Mouse (Mus musculus) forebrain, embryonic 14.5 days (tissue): ENCODE measurements around the gene Fabp1. TPM values are rescaled to one million over a fixed set of nuclear protein-coding genes. Genes with fewer than 3 reads are reported as not detected.

Experiments
- ATAC-seq: fragments of 200-750 bp; cut with Nextera tagmentation; 2 replicates; pipeline ENCODE4 v1.8.0; 2017; ENCODE audit warnings: mild to moderate bottlenecking, moderate library complexity
- DNase-seq: peaks from one replicate; pipeline ENCODE4 v3.0.0-alpha.2; 2015; ENCODE audit warnings: low spot score
- H3K27ac ChIP-seq: fragments of 300-500 bp; sonication (generic); 2 replicates; pipeline ENCODE4 v1.5.1; 2014; ENCODE audit warnings: low read depth, mild to moderate bottlenecking, control low read depth, low read length, moderate library complexity
- H3K27me3 ChIP-seq: fragments of 300-500 bp; sonication (generic); replicated peaks from 2 replicates; pipeline ENCODE4 v1.6.1; 2014; ENCODE audit warnings: low read length, control low read depth, mixed read lengths; ENCODE audit not compliant: control insufficient read depth, insufficient read depth
- H3K36me3 ChIP-seq: fragments of 300-500 bp; sonication (generic); 2 replicates; pipeline ENCODE4 v1.6.1; 2014; ENCODE audit warnings: low read length, control low read depth; ENCODE audit not compliant: control insufficient read depth, insufficient read depth
- H3K4me1 ChIP-seq: fragments of 300-500 bp; sonication (generic); 2 replicates; pipeline ENCODE4 v1.6.1; 2014; ENCODE audit warnings: antibody characterized with exemption, low read length, control low read depth; ENCODE audit not compliant: control insufficient read depth, insufficient read depth
- H3K4me2 ChIP-seq: fragments of 300-500 bp; sonication (generic); 2 replicates; pipeline ENCODE4 v1.6.1; 2014; ENCODE audit warnings: mild to moderate bottlenecking, control low read depth, low read length
- H3K4me3 ChIP-seq: fragments of 300-500 bp; sonication (generic); 2 replicates; pipeline ENCODE4 v1.5.1; 2014; ENCODE audit warnings: low read depth, low read length, control low read depth
- H3K9ac ChIP-seq: fragments of 300-500 bp; sonication (generic); 2 replicates; pipeline ENCODE4 v1.6.1; 2014; ENCODE audit warnings: mild to moderate bottlenecking, low read length, control low read depth, moderate library complexity
- H3K9me3 ChIP-seq: fragments of 300-500 bp; sonication (generic); replicated peaks from 2 replicates; pipeline ENCODE4 v1.6.1; 2016; ENCODE audit warnings: low read length, control low read depth, mixed read lengths; ENCODE audit not compliant: control insufficient read depth
- WGBS: fragments of 180-500 bp; shearing (Covaris S2); extraction: QIAGEN DNeasy Blood & Tissue Kit; methylation state at CpG from one replicate; pipeline ENCODE4 v1.1.7; 2014; 5-methylcytosine and 5-hydroxymethylcytosine counted together
- polyA plus RNA-seq: library from polyadenylated mRNA; unstranded; fragments of >200 nt; fragmentation: Nextera tagmentation; extraction: Ambion mirVana; gene quantifications from 2 replicates; pipeline ENCODE4 v1.2.1, GENCODE M21; 2014

Fabp1 gene
- polyA plus RNA-seq, 1 experiment from 2014 or later = not detected

DNA sequence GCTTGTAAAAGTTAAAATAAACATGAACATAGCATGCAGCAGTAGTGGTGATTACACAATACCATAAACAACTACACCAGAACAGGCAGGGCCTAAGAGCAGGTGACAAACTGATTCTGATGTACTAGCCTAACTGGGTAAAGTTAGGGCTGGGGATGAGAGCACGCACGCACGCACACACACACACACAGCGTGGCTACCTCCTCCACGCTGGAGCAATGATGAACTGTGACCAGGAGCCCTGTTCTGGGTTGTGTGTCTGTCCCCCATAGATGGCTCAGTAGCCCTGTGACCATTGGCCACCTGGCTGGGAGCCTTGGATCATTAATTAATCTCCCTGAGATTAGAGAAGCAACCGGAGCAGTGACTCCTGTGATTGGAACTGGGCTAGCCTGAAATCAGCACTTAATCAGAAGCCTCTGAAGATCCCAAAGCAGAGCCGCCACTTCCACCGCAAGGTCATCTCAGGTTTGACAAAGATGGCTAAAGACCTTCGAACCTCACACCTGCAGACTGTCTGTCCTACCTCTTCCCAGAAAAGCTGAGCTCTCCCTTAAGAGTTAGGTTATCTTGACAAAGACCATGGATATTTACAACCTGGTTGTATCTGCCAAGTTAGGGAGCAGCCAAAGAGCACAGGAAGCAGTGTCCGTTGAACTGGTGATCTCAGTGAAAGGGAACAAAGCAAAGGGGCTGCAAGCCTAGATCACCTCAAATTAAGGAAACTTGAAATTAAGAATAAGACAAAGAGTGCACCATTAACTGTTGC lies 26.6 kb upstream of the Fabp1 start:
- DNase-seq (no peak), ATAC-seq (no peak)
- WGBS = 91% methylated on average over 10 of the region's 10 CpGs
- no peak overlapping the region for H3K9ac ChIP-seq
- H3K4me1 ChIP-seq = no peaks in the 10 kb centered on the region
- no peak overlapping the region for H3K4me3 ChIP-seq
- no peaks in the 10 kb centered on the region for H3K9me3 ChIP-seq
- no peaks in the 10 kb centered on the region for H3K27me3 ChIP-seq
- no peak overlapping the region for H3K4me2 ChIP-seq
- H3K27ac ChIP-seq = no peak overlapping the region
- no peaks in the 10 kb centered on the region for H3K36me3 ChIP-seq

DNA sequence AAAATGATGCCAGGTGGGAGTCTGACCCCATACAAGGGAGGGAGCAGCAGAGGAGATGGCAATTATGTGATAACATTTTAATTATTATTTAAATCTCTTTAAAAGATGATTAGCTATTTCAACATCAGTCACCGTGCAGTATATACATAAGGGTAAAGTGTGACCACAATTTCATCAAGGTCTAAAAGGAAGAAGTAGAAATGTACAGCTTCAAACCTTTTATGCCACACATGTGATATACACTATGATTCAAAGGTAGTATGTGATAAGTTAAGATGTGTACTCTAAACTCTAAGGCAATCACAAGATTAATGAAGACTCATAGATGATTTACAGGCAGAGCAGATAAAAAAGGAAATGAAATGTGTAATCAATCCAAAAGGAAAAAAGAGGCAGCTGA lies 19.0 kb upstream of the Fabp1 start:
- Histone ChIP-seq H3K4me1 (no peaks in the 10 kb centered on the region), H3K9ac (no peak overlapping the region), H3K9me3 (no peaks in the 10 kb centered on the region), H3K36me3 (no peaks in the 10 kb centered on the region), H3K27me3 (no peaks in the 10 kb centered on the region), H3K27ac (no peak overlapping the region), H3K4me2 (no peak overlapping the region), H3K4me3 (no peak overlapping the region)
- ATAC-seq = no peak
- 90% methylated on average over 1 of the region's 1 CpGs for WGBS
- no peak for DNase-seq

DNA sequence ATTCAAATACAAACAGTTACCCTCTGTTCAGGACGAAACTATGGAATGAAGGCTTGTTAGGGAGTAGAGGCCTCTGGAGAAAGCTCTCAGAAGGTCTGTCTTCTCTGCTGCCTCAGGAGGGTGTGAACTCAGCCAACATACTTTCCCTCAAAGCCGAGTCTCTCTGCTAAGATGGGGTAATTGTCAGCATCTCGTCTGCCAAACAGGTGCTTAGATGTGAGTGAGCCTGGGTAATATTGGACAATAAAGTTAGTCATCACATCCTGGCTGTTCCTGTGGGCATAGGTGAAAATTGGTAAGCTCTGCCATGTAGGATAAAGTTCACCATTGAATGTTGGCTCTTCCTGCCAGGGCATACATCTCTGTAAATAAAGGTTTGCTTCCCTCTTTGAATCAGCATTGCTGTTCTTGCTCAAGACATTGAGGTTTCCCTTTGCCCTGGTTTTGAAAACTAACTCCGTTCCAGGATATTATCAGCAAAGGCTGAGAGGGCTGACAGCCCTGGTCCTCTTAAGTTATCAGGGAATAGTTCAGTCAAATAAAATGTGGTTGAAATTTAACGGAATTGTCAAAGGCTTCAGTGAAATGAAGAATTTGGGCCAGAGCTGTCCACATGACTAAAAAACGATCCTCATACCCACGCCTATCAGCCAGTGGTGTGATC lies 14.6 kb upstream of the Fabp1 start:
- H3K27me3 ChIP-seq = no peaks in the 10 kb centered on the region
- H3K27ac ChIP-seq = no peak overlapping the region
- ATAC-seq = no peak
- H3K4me2 ChIP-seq = no peak overlapping the region
- 89% methylated on average over 7 of the region's 7 CpGs for WGBS
- H3K4me1 ChIP-seq = no peaks in the 10 kb centered on the region
- no peak overlapping the region for H3K9ac ChIP-seq
- no peak overlapping the region for H3K4me3 ChIP-seq
- DNase-seq = no peak
- no peaks in the 10 kb centered on the region for H3K9me3 ChIP-seq
- no peaks in the 10 kb centered on the region for H3K36me3 ChIP-seq

DNA sequence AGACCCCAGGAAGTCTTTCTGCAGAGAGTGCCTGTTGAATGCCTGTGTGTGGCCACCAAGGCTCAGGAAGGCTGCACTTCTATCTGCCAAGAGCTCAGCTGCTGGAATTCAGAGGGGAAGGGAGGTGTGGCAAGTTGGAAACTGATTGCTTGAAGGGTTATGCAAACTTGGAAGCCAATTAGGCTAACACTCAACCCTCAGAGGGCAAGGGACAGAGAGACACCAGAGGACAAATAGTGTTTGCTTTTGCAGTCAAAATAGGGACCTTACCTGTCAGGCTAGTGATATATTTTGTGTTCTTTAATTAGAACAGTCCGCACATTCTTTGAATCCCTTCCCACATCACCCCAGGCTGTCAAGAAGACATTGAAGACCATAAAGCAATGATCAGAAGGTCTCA lies 10.0 kb upstream of the Fabp1 start:
- Histone ChIP-seq H3K36me3 (no peaks in the 10 kb centered on the region), H3K9ac (no peak overlapping the region), H3K9me3 (no peaks in the 10 kb centered on the region), H3K27ac (no peak overlapping the region), H3K4me2 (no peak overlapping the region), H3K4me3 (no peak overlapping the region), H3K4me1 (no peaks in the 10 kb centered on the region), H3K27me3 (no peaks in the 10 kb centered on the region)
- 81% methylated on average over 1 of the region's 1 CpGs for WGBS
- no peak for ATAC-seq
- no peak for DNase-seq

DNA sequence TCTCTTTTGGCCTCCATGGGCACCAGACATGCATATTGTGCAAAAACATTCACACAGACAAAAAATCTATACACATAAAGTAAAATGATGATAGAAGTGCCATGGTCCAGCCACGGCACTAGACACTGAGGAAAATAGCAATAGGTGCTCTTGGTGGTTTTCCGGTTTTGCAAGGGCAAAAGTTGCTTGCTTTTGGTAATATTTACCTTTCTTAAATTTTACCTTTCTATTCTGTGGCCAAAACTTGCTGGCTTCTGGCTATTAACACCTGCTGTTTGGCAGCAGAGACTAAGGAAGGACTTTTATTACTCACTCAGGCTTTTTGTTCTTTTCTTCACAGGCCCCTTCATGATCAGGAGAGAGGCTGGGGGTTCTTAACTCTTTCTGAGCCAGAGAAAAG lies 9.1 kb upstream of the Fabp1 start:
- Histone ChIP-seq H3K4me1 (no peaks in the 10 kb centered on the region), H3K9me3 (no peaks in the 10 kb centered on the region), H3K9ac (no peak overlapping the region), H3K4me3 (no peak overlapping the region), H3K36me3 (no peaks in the 10 kb centered on the region), H3K4me2 (no peak overlapping the region), H3K27ac (no peak overlapping the region), H3K27me3 (no peaks in the 10 kb centered on the region)
- DNase-seq (no peak), ATAC-seq (no peak)
- WGBS = 89% methylated on average over 2 of the region's 2 CpGs

DNA sequence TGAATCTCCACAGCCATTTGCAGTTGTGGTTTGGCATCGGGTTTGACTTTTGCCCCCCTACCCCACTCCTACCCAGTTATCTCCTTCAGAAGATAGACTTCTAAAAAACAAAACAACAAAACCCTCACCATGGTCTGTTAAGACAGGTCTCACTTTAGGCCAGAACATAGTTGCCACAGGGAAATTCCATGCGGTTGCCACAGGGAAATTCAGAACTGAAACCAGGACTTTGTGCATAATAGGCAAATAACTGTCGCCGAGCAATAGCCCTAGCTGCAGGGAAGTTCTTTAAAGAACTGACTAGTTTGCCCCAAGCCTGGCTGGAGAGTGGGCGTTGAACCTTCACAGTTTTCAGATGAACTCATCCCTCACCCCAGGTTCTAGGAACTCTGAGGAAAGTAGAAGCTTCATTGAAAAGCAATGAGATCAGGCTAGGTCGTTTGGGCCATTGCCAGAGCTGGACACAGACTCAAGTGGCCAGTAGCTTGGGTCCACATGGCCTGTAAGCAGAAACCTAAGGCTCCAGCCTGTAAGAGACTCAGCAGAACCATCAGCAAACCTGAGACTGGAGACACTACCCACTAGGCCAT lies 6.4 kb upstream of the Fabp1 start:
- Histone ChIP-seq H3K9me3 (no peaks in the 10 kb centered on the region), H3K27ac (no peak overlapping the region), H3K4me2 (no peak overlapping the region), H3K4me1 (no peaks in the 10 kb centered on the region), H3K36me3 (no peaks in the 10 kb centered on the region), H3K27me3 (no peaks in the 10 kb centered on the region), H3K9ac (no peak overlapping the region), H3K4me3 (no peak overlapping the region)
- DNase-seq = no peak
- 87% methylated on average over 6 of the region's 6 CpGs for WGBS
- ATAC-seq = no peak

DNA sequence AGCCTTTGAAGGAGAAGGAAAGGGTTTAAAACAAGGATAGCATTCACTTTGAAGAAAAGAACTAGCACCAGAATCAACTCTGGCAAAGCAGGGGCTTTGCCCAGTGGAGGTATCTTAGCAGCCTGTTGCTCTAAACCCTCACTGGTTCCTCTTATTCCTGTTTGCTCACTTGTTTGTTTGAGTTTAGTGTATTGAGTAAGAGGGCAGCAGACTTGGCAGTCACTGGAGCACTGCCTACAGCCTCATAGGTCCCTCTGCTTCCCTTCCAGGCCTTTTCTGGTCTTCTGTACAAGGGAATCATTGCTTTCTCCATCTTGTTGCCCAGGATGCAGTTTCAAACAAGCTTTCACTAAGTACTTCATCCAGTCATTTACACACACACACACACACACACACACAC lies 3.5 kb upstream of the Fabp1 start:
- ATAC-seq (no peak), DNase-seq (no peak)
- H3K27ac ChIP-seq = no peak overlapping the region
- H3K4me3 ChIP-seq = no peak overlapping the region
- H3K27me3 ChIP-seq = no peaks in the 10 kb centered on the region
- no peaks in the 10 kb centered on the region for H3K4me1 ChIP-seq
- H3K4me2 ChIP-seq = no peak overlapping the region
- no peaks in the 10 kb centered on the region for H3K9me3 ChIP-seq
- H3K36me3 ChIP-seq = no peaks in the 10 kb centered on the region
- H3K9ac ChIP-seq = no peak overlapping the region

DNA sequence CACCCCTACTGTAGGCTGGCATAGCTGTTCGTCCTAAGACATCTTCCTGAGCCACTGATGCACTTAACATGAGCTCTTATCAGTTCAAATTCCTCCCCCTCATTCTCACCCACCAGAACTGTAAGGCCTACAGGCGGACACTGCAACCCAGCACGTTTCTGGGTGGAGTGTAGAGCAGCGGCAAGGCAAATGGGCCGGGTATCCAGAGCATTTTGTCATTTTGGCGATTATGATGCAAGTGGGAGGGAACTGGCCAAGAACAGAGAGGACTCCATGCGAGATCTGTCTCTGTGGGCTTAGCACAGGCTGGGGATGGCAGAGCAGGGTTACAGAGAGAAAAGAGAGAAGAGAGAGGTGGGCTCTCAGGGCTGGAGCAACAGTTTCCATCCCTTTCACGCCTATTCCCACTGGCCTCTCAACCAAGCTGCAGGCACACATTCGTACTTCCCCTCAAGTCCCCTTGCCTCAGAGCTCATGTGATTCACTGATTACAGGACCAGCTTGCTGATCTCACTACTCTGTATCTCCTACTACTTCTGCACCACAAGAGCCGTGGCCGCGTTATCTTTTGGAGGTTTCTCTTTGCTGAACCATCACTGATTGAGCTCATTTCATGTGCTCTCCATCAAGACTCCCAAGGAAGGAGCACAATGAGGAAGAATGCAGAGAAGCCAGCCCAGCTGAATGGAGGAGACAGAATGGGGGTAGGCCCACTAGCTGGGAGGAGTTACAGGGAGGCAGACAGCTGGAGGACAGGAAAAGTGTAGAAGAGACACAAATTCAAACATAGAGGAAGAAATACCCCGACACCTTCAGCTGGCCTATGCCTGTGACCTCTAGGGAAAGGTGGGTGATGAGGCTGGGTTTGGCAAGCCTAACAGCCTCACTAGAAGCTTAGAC lies 1.7 kb upstream of the Fabp1 start:
- Histone ChIP-seq H3K36me3 (no peaks in the 10 kb centered on the region), H3K9ac (no peak overlapping the region), H3K9me3 (no peaks in the 10 kb centered on the region), H3K27ac (no peak overlapping the region), H3K4me3 (no peak overlapping the region), H3K4me1 (no peaks in the 10 kb centered on the region), H3K4me2 (no peak overlapping the region), H3K27me3 (no peaks in the 10 kb centered on the region)
- DNase-seq (no peak), ATAC-seq (no peak)
- WGBS = 88% methylated on average over 13 of the region's 13 CpGs
